Mouse (Mus musculus): ENCODE results near the gene Plxna2. TPM values are rescaled to one million over a fixed set of nuclear protein-coding genes. Genes with fewer than 3 reads are reported as not detected.

Gene Plxna2
- polyA plus RNA-seq, 1 experiment from 2014 or later: 26.4 TPM

DNA sequence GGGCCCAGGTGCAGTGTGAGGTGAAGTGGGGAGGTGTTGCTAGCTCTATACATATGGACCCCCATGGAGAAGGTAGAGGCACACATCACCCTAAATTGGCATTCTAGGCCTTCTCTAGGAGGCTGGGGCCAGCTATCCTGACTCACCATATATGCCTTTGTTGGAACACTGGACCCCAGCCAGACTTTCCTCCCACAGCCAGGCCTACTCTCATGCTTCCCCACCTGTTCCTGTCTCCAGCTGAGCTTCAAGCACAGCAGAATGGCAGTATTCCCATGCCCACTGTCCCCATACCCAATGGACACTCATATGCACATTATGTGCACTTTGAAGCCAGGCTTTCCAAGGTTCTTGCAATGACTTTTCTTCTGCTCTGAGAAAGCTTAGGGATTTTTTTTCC lies 64.0 kb downstream of the Plxna2 start:
- Histone ChIP-seq H3K4me3 (ENCODE audit: low read depth, low read length) (no peak overlapping the region), H3K27me3 (ENCODE audit: control insufficient read depth, insufficient read depth, low read length) (no peaks in the 10 kb centered on the region), H3K9ac (ENCODE audit: low read length) (no peak overlapping the region), H3K36me3 (ENCODE audit: control insufficient read depth, insufficient read depth, low read length) (no peaks in the 10 kb centered on the region), H3K9me3 (ENCODE audit: control insufficient read depth, low read length) (no peaks in the 10 kb centered on the region), H3K4me1 (ENCODE audit: control insufficient read depth, insufficient read depth, low read length) (peaks cover 24% of the 10 kb centered on the region), H3K27ac (ENCODE audit: low read depth, low read length) (no peak overlapping the region), H3K4me2 (ENCODE audit: low read depth) (no peak overlapping the region)
- ATAC-seq (ENCODE audit: insufficient read depth, low FRiP score, low TSS enrichment): no peak
- no peak for DNase-seq (ENCODE audit: low spot score)

DNA sequence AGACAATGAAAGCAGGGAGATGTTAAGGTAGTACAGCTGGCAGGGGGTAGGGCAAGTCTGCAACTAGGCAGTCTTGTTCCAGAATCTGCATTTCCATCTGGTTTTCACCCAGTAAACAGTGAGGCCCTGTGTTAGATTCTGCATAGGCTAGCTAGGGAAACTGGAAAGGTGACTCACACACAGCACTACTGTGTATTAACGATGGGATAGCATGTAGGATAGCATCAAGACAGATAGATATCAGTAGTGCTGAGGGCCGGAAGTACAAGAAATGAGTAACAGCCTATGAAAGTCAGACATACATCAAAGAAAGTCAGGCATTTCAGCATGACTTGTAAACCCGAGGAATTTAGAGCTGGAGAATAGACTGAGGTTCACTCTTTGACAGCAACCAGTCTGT lies 65.1 kb downstream of the Plxna2 start:
- Histone ChIP-seq H3K9me3 (ENCODE audit: control insufficient read depth, low read length) (no peaks in the 10 kb centered on the region), H3K4me3 (ENCODE audit: low read depth, low read length) (no peak overlapping the region), H3K36me3 (ENCODE audit: control insufficient read depth, insufficient read depth, low read length) (no peaks in the 10 kb centered on the region), H3K4me2 (ENCODE audit: low read depth) (no peak overlapping the region), H3K4me1 (ENCODE audit: control insufficient read depth, insufficient read depth, low read length) (peaks cover 15% of the 10 kb centered on the region), H3K27me3 (ENCODE audit: control insufficient read depth, insufficient read depth, low read length) (no peaks in the 10 kb centered on the region), H3K9ac (ENCODE audit: low read length) (no peak overlapping the region), H3K27ac (ENCODE audit: low read depth, low read length) (no peak overlapping the region)
- 84% methylated on average over 3 of the region's 3 CpGs for WGBS
- ATAC-seq (ENCODE audit: insufficient read depth, low FRiP score, low TSS enrichment) (no peak), DNase-seq (ENCODE audit: low spot score) (no peak)

DNA sequence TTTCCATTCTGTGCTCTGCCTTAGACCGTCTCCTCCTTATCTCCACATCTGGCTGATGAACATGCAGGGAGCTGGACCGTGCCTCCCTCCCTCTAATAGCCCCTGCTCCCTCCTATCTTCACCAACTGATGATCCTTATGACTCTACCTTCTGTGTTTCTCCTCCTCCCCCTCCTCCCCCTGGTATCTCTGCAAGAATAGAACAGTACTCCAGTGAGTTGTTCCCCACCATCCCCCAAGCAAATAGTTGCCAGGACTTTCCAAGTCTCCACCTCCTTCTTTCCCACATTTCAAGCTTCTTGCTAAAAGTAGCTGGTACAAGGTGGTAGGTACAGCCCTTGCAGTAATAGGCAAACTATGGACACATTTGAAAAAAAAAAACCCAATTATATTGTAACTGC lies 67.9 kb downstream of the Plxna2 start:
- no peaks in the 10 kb centered on the region for H3K9me3 ChIP-seq (ENCODE audit: control insufficient read depth, low read length)
- no peak for ATAC-seq (ENCODE audit: insufficient read depth, low FRiP score, low TSS enrichment)
- no peaks in the 10 kb centered on the region for H3K27me3 ChIP-seq (ENCODE audit: control insufficient read depth, insufficient read depth, low read length)

DNA sequence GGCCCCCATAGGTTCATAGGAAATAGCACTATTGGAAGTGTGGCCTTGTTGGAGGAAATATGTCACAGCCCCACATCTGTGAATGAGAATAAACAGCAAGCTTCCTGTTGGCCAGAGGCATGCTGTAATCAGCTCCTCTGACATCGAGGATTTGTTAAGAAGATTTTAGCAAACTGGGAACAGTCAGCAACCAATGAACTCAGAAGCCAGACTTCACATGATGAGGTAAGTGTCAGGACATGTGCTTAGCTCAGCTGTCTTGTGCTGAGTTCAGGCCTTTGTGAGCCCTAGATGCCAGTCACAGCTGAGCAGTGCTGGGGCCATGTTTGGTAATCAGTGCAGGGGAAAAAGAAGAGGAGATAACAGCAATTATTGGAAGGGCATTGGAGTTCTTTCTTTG lies 69.7 kb downstream of the Plxna2 start:
- H3K9ac ChIP-seq (ENCODE audit: low read length): no peak overlapping the region
- no peaks in the 10 kb centered on the region for H3K27me3 ChIP-seq (ENCODE audit: control insufficient read depth, insufficient read depth, low read length)
- no peaks in the 10 kb centered on the region for H3K9me3 ChIP-seq (ENCODE audit: control insufficient read depth, low read length)
- H3K27ac ChIP-seq (ENCODE audit: low read depth, low read length): no peak overlapping the region
- H3K36me3 ChIP-seq (ENCODE audit: control insufficient read depth, insufficient read depth, low read length): no peaks in the 10 kb centered on the region
- DNase-seq (ENCODE audit: low spot score) (no peak), ATAC-seq (ENCODE audit: insufficient read depth, low FRiP score, low TSS enrichment) (no peak)
- no peak overlapping the region for H3K4me3 ChIP-seq (ENCODE audit: low read depth, low read length)
- 67% methylated on average over 1 of the region's 1 CpGs for WGBS
- H3K4me1 ChIP-seq (ENCODE audit: control insufficient read depth, insufficient read depth, low read length): no peaks in the 10 kb centered on the region
- no peak overlapping the region for H3K4me2 ChIP-seq (ENCODE audit: low read depth)

More for the DNA sequence above, 67.9 kb downstream of the Plxna2 start:
- WGBS: 84% methylated on average over 2 of the region's 2 CpGs
- H3K27ac ChIP-seq (ENCODE audit: low read depth, low read length): no peak overlapping the region
- 0 out of 2 replicates have a peak, but pooled peaks cover 2% of the 10 kb centered on the region for H3K4me1 ChIP-seq (ENCODE audit: control insufficient read depth, insufficient read depth, low read length)
- H3K36me3 ChIP-seq (ENCODE audit: control insufficient read depth, insufficient read depth, low read length): no peaks in the 10 kb centered on the region
- no peak for DNase-seq (ENCODE audit: low spot score)
- H3K4me3 ChIP-seq (ENCODE audit: low read depth, low read length): no peak overlapping the region
- no peak overlapping the region for H3K9ac ChIP-seq (ENCODE audit: low read length)
- no peak overlapping the region for H3K4me2 ChIP-seq (ENCODE audit: low read depth)

DNA sequence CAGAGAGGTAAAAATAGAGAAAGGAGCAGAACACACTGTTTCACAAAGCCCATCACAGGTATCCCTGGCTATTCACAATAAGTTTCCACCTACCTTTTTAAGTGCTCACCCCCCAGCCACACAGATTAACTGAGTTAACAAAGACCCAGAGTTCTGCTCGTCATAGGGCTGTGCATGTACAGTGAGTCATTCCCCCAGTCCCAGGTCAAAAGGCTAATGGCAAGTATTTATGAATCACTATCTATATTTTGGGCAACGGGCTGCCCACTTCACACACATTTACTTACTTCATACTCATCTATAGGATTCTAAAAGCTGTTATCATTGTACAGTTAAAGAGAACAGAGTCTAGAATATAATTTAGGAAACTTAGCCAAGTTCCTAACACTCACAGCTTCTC lies 70.1 kb downstream of the Plxna2 start:
- no peak overlapping the region for H3K4me2 ChIP-seq (ENCODE audit: low read depth)
- 80% methylated on average over 2 of the region's 2 CpGs for WGBS
- no peaks in the 10 kb centered on the region for H3K27me3 ChIP-seq (ENCODE audit: control insufficient read depth, insufficient read depth, low read length)
- no peaks in the 10 kb centered on the region for H3K9me3 ChIP-seq (ENCODE audit: control insufficient read depth, low read length)
- DNase-seq (ENCODE audit: low spot score) (no peak), ATAC-seq (ENCODE audit: insufficient read depth, low FRiP score, low TSS enrichment) (no peak)
- H3K36me3 ChIP-seq (ENCODE audit: control insufficient read depth, insufficient read depth, low read length): no peaks in the 10 kb centered on the region
- no peak overlapping the region for H3K4me3 ChIP-seq (ENCODE audit: low read depth, low read length)
- no peaks in the 10 kb centered on the region for H3K4me1 ChIP-seq (ENCODE audit: control insufficient read depth, insufficient read depth, low read length)
- H3K27ac ChIP-seq (ENCODE audit: low read depth, low read length): no peak overlapping the region
- H3K9ac ChIP-seq (ENCODE audit: low read length): no peak overlapping the region

DNA sequence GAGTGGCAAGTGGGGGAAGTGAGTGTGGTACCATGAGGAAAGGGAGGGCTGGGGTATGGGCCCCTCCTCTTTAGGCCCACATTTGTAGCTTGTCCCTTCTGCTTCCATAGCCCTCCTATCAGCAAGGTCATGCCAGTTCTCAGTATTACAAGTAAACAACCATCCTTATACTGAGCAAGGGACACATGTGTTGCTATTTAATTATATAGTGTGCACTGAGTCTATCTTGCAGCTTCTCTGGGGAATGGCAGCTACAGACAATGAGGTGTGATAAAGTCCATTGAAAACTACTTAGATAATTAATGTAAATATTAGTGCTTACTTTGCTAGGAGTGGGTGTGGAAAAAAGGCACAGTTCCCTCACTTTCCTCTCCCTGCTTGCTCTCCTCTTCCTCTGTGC lies 75.0 kb downstream of the Plxna2 start:
- H3K9me3 ChIP-seq (ENCODE audit: control insufficient read depth, low read length): no peaks in the 10 kb centered on the region
- no peak overlapping the region for H3K4me3 ChIP-seq (ENCODE audit: low read depth, low read length)
- DNase-seq (ENCODE audit: low spot score) (no peak), ATAC-seq (ENCODE audit: insufficient read depth, low FRiP score, low TSS enrichment) (no peak)
- no peak overlapping the region for H3K4me2 ChIP-seq (ENCODE audit: low read depth)
- H3K4me1 ChIP-seq (ENCODE audit: control insufficient read depth, insufficient read depth, low read length): no peaks in the 10 kb centered on the region
- no peak overlapping the region for H3K27ac ChIP-seq (ENCODE audit: low read depth, low read length)
- no peaks in the 10 kb centered on the region for H3K27me3 ChIP-seq (ENCODE audit: control insufficient read depth, insufficient read depth, low read length)
- H3K36me3 ChIP-seq (ENCODE audit: control insufficient read depth, insufficient read depth, low read length): no peaks in the 10 kb centered on the region
- H3K9ac ChIP-seq (ENCODE audit: low read length): no peak overlapping the region

DNA sequence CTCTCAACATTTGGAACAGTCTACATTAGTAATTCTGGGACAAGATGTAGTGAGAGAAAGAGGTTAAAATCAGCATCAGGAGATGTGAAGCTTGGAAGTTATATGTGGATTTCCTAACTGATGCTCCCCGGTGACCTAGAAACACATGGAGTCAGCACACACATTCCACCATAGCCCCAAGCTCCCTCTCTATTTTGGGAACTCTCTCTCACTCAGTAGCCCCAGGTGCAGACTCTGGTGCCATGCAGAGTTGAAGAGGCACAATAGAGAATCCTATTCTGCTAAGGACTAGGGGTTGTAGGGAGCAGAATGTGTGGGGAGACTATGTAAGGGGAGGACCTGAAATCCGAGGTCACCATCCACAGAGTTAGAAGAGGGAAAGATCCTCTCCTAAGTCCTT lies 75.5 kb downstream of the Plxna2 start:
- Histone ChIP-seq H3K27ac (ENCODE audit: low read depth, low read length) (no peak overlapping the region), H3K4me2 (ENCODE audit: low read depth) (no peak overlapping the region), H3K27me3 (ENCODE audit: control insufficient read depth, insufficient read depth, low read length) (no peaks in the 10 kb centered on the region), H3K9ac (ENCODE audit: low read length) (no peak overlapping the region), H3K4me1 (ENCODE audit: control insufficient read depth, insufficient read depth, low read length) (no peaks in the 10 kb centered on the region), H3K36me3 (ENCODE audit: control insufficient read depth, insufficient read depth, low read length) (no peaks in the 10 kb centered on the region), H3K9me3 (ENCODE audit: control insufficient read depth, low read length) (no peaks in the 10 kb centered on the region), H3K4me3 (ENCODE audit: low read depth, low read length) (no peak overlapping the region)
- DNase-seq (ENCODE audit: low spot score): no peak
- no peak for ATAC-seq (ENCODE audit: insufficient read depth, low FRiP score, low TSS enrichment)
- 77% methylated on average over 2 of the region's 2 CpGs for WGBS

DNA sequence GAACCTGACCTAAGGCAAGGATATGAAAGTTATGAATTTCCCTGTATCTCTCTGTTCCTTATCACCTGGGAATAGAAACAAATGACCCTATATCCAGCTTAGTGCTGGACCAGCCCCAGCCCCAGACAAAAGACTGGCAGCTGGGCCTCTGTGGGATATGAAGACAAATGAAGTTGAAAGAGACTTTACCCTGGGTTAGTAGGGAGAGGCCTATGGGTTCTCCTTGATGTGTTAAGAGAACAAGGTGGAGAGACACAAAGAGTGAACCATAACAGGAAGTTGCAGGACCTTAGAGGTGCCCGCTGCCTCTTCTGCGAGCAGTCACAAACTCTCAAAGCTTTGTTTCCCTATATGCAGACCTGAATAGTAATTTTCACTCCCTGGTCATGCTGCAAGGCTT lies 76.8 kb downstream of the Plxna2 start:
- WGBS: 81% methylated on average over 2 of the region's 2 CpGs

DNA sequence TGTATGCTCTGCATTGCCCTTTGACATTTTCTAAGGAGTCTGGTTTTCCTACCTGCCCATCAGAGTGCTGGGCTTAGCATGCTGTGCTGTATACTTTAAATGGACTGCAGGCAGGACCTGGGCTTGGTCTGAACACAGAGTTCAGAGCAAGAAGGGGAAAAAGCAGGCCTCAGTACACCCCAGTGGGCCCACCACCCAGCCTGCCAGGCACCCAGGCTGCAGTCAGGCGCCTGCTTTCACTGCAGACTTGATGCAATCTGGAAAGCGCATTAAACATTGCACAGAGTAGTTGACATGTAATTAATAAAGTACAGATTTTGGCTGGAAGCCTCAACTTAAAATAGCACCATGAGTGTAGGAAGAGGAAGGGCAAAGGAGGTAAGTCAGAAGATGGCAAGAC lies 79.4 kb downstream of the Plxna2 start:
- H3K36me3 ChIP-seq (ENCODE audit: control insufficient read depth, insufficient read depth, low read length): no peaks in the 10 kb centered on the region
- no peak for DNase-seq (ENCODE audit: low spot score)
- no peak overlapping the region for H3K4me2 ChIP-seq (ENCODE audit: low read depth)
- ATAC-seq (ENCODE audit: insufficient read depth, low FRiP score, low TSS enrichment): no peak
- WGBS: 85% methylated on average over 2 of the region's 2 CpGs
- no peaks in the 10 kb centered on the region for H3K9me3 ChIP-seq (ENCODE audit: control insufficient read depth, low read length)
- no peak overlapping the region for H3K4me3 ChIP-seq (ENCODE audit: low read depth, low read length)
- H3K9ac ChIP-seq (ENCODE audit: low read length): no peak overlapping the region
- H3K27me3 ChIP-seq (ENCODE audit: control insufficient read depth, insufficient read depth, low read length): no peaks in the 10 kb centered on the region
- H3K4me1 ChIP-seq (ENCODE audit: control insufficient read depth, insufficient read depth, low read length): no peaks in the 10 kb centered on the region
- H3K27ac ChIP-seq (ENCODE audit: low read depth, low read length): no peak overlapping the region

More for the DNA sequence above, 76.8 kb downstream of the Plxna2 start:
- H3K27me3 ChIP-seq (ENCODE audit: control insufficient read depth, insufficient read depth, low read length): no peaks in the 10 kb centered on the region
- no peaks in the 10 kb centered on the region for H3K4me1 ChIP-seq (ENCODE audit: control insufficient read depth, insufficient read depth, low read length)
- no peaks in the 10 kb centered on the region for H3K9me3 ChIP-seq (ENCODE audit: control insufficient read depth, low read length)
- ATAC-seq (ENCODE audit: insufficient read depth, low FRiP score, low TSS enrichment) (no peak), DNase-seq (ENCODE audit: low spot score) (no peak)
- no peaks in the 10 kb centered on the region for H3K36me3 ChIP-seq (ENCODE audit: control insufficient read depth, insufficient read depth, low read length)
- no peak overlapping the region for H3K27ac ChIP-seq (ENCODE audit: low read depth, low read length)
- no peak overlapping the region for H3K4me2 ChIP-seq (ENCODE audit: low read depth)
- H3K4me3 ChIP-seq (ENCODE audit: low read depth, low read length): no peak overlapping the region
- no peak overlapping the region for H3K9ac ChIP-seq (ENCODE audit: low read length)
